Mouse (Mus musculus) erythroblast, adult 5-6 weeks (primary cell): ENCODE data around the gene Cep57. TPM values are rescaled to one million over a fixed set of nuclear protein-coding genes. Genes with fewer than 3 reads are reported as not detected.

ENCODE experiments used
- ATAC-seq: replicated peaks from 2 replicates; pipeline ENCODE4 v1.8.0; 2016; ENCODE audit warnings: moderate number of reproducible peaks, mild to moderate bottlenecking, moderate TSS enrichment, inconsistent platforms; ENCODE audit not compliant: poor library complexity, low FRiP score, severe bottlenecking
- total RNA-seq, 2 experiments: library from RNA; stranded (forward) in 1 of 2; stranded (reverse) in 1 of 2; fragments of 150-400 nt in 1 of 2; fragments of 200-764, 138-1000 nt in 1 of 2; gene quantifications; 2 replicates each; pipeline versions ENCODE4 v1.2.3 to v1.2.4; 2015 to 2017; ENCODE audit warnings: low replicate concordance in 2 of 2

The Cep57 gene
- 22.7 and 26.3 TPM in 2 replicates for total RNA-seq (2015; ENCODE audit: low replicate concordance)
- 29.8 and 34.2 TPM in 2 replicates for total RNA-seq (2017; ENCODE audit: low replicate concordance)

- ATAC-seq: peak; percentile 86
These were observed at the start of gene Cep57 for GRCm38 (mm10) chr9:13826832-13827405. Gene Cep57 (minus strand): TSS chr9:13827107.

- ATAC-seq: no peak
These were observed 48.4 kb upstream of the Cep57 start for GRCm38 (mm10) chr9:13875340-13875739.

- no peak for ATAC-seq
These were observed 47.5 kb upstream of the Cep57 start for GRCm38 (mm10) chr9:13874359-13874758.

GRCm38 (mm10) chr9:13871631-13872030 is 44.7 kb upstream of the Cep57 start:
- no peak for ATAC-seq

- ATAC-seq: no peak
These were observed 40.7 kb upstream of the Cep57 start for GRCm38 (mm10) chr9:13867646-13868045.

GRCm38 (mm10) chr9:13856777-13857176 is 29.9 kb upstream of the Cep57 start:
- ATAC-seq: no peak

- no peak for ATAC-seq
These were observed 29.3 kb upstream of the Cep57 start for GRCm38 (mm10) chr9:13856247-13856646.

- ATAC-seq: no peak
These were observed 27.0 kb upstream of the Cep57 start for GRCm38 (mm10) chr9:13853876-13854275.

GRCm38 (mm10) chr9:13848481-13849480 is 21.9 kb upstream of the Cep57 start:
- ATAC-seq: 0 out of 2 replicates have a peak, but pooled peaks have one; percentile 60

- ATAC-seq: no peak
These were observed 20.7 kb upstream of the Cep57 start for GRCm38 (mm10) chr9:13847591-13847990.

- no peak for ATAC-seq
These were observed 9.8 kb upstream of the Cep57 start for GRCm38 (mm10) chr9:13836726-13837125.

GRCm38 (mm10) chr9:13835256-13835655 is 8.3 kb upstream of the Cep57 start:
- ATAC-seq: no peak

- ATAC-seq: peak; percentile 38
These were observed 1.2 kb upstream of the Cep57 start for GRCm38 (mm10) chr9:13828087-13828441.

GRCm38 (mm10) chr9:13827406-13828086 is 639 bp upstream of the Cep57 start, which contains the start of gene Fam76b:
Gene Fam76b (plus strand): TSS chr9:13827716.
- ATAC-seq: peak; percentile 84

GRCm38 (mm10) chr9:13826391-13826805 is 509 bp downstream of the Cep57 start:
- ATAC-seq: peak; percentile 31

GRCm38 (mm10) chr9:13825896-13826295 is 1.0 kb downstream of the Cep57 start:
- ATAC-seq: no peak

- ATAC-seq: no peak
These were observed 6.1 kb downstream of the Cep57 start for GRCm38 (mm10) chr9:13820774-13821173.

- no peak for ATAC-seq
These were observed 8.5 kb downstream of the Cep57 start for GRCm38 (mm10) chr9:13818369-13818768.

GRCm38 (mm10) chr9:13809937-13810336 is 17.0 kb downstream of the Cep57 start:
- ATAC-seq: no peak

GRCm38 (mm10) chr9:13807657-13808056 is 19.2 kb downstream of the Cep57 start:
- no peak for ATAC-seq
